Mouse (Mus musculus): Measurements from ENCODE around the gene Gm3020. TPM values are rescaled to one million over a fixed set of nuclear protein-coding genes. Genes with fewer than 3 reads are reported as not detected.

The Gm3020 gene
- 6.4 TPM for polyA plus RNA-seq (2017; shearing (Covaris generic))

GRCm38 (mm10) chr14:3651730-3652129 lies at the start of gene Gm3020:
Gm3020 (plus strand) TSS chr14:3652030.

DNA sequence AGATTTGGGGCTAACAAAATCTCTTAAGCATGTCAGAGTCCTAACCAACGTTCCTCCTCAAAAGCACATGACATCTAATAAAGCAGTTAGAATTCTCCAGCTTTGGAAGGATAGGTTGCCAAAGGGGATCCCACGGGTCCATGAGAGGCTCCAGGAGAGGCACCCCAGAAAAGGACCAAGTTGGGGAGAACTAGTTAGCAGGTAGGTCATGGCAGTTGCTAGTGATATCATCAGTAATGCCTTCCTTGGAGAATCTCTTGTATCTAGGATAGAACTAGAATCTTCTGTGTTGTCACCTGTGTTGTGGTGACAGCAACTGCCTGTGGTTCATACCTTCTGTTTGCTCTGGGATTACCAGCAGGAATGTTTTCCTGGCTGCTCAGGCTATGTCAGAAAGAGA lies 17.6 kb upstream of the Gm3020 start, which contains the start of gene Gm3012:
Gene Gm3012, plus strand, starts transcription at position 301 of the 400 bp plus-strand sequence.

DNA sequence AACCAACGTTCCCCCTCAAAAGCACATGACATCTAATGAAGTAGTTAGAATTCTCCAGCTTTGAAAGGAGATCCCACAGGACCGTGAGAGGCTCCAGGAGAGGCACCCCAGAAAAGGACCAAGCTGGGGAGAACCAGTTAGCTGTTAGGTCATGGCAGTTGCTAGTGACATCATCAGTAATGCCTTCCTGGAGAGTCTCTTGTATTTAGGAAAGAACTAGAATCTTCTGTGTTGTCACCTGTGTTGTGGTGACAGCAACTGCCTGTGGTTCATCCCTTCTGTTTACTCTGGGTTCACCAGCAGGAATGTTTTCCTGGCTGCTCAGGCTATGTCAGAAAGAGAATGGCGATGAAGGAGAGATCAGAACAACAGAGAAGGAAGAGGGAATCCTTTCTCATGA lies 36.7 kb downstream of the Gm3020 start, which contains the start of gene Gm3043:
Gene Gm3043, plus strand, starts transcription at position 301 of the 400 bp plus-strand sequence.

Other genes starting within 250 kb of the Gm3020 start
- gene Gm10409, start 239.4 kb upstream of the Gm3020 start, polyA plus RNA-seq (2017; shearing (Covaris generic)): 6.4 TPM
- gene Gm3005, start 223.9 kb upstream of the Gm3020 start, polyA plus RNA-seq (2017; shearing (Covaris generic)): 1.8 TPM
- gene Gm10408, start 202.7 kb upstream of the Gm3020 start, polyA plus RNA-seq (2017; shearing (Covaris generic)): not detected
- gene Gm3012, start 17.5 kb upstream of the Gm3020 start, polyA plus RNA-seq (2017; shearing (Covaris generic)): not detected
- gene Gm3043, start 36.8 kb downstream of the Gm3020 start, polyA plus RNA-seq (2017; shearing (Covaris generic)): not detected
- 0.76 TPM for gene Gm3002, start 158.0 kb downstream of the Gm3020 start, polyA plus RNA-seq (2017; shearing (Covaris generic))
- not detected for gene Gm3033, start 194.2 kb downstream of the Gm3020 start, polyA plus RNA-seq (2017; shearing (Covaris generic))
- 0.27 TPM for gene Gm2916, start 232.1 kb downstream of the Gm3020 start, polyA plus RNA-seq (2017; shearing (Covaris generic))